Mouse (Mus musculus) cortical plate, adult 2 months (tissue): ENCODE measurements at regions not wholly inside any gene's neighbourhood (a gene's known extent, or its start where the extent isn't known, plus 50 kb on each side); places are given as distances from the start of the nearest gene placed in this dataset.
"Not testable (repeated sequence)": the region's sequence is repeated elsewhere in the genome, so short reads cannot be mapped to it uniquely, and the experiment has no call there.

Experiments used
- H3K27ac ChIP-seq: fragments of 200-500 bp; 2 replicates; pipeline ENCODE4 v1.5.1; 2012; ENCODE audit warnings: low read length, control low read depth, inconsistent platforms; ENCODE audit not compliant: insufficient read depth
- H3K4me1 ChIP-seq: fragments of 200-500 bp; 2 replicates; pipeline ENCODE4 v1.6.1; 2011; ENCODE audit warnings: low read length; ENCODE audit not compliant: control insufficient read depth, insufficient read depth
- H3K4me3 ChIP-seq: fragments of 200-500 bp; 2 replicates; pipeline ENCODE4 v1.5.1; 2011; ENCODE audit warnings: mild to moderate bottlenecking, low read length, control low read depth; ENCODE audit not compliant: insufficient read depth
- CTCF ChIP-seq: fragments of 200-500 bp; IDR thresholded peaks from 2 replicates; pipeline ENCODE4 v1.5.1; 2011; ENCODE audit warnings: mild to moderate bottlenecking, control low read depth, low read length; ENCODE audit not compliant: insufficient read depth; ENCODE audit errors: extremely low read depth
- POLR2A ChIP-seq: fragments of 200-500 bp; IDR thresholded peaks from 2 replicates; pipeline ENCODE4 v1.6.1; 2011; ENCODE audit warnings: mild to moderate bottlenecking, low read length, control low read depth; ENCODE audit not compliant: insufficient read depth; ENCODE audit errors: extremely low read depth

DNA sequence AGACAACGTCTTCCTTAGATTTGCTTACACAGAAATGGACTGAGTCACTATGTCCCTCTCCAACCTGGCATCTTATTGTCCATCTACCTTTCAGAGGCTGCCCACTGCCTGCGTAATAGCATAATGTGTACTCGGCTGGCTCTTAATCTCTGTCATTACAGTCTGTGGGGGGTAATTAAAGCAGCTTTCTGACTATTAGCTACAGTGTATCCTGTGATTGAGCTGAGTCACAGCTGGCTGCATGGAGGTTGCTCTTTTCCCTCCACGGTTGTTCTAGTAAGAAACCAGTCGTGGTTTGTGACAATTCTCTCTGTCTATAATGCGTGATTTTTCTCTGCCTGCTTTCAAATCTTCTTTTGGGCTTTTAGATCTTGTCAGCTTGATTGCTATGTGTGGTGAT, 116.9 kb upstream of the Tacr1 start:
- Histone ChIP-seq H3K4me3 (no peak overlapping the region), H3K4me1 (no peaks in the 10 kb centered on the region), H3K27ac (no peak overlapping the region)
- TF ChIP-seq POLR2A (no peak), CTCF (no peak)

DNA sequence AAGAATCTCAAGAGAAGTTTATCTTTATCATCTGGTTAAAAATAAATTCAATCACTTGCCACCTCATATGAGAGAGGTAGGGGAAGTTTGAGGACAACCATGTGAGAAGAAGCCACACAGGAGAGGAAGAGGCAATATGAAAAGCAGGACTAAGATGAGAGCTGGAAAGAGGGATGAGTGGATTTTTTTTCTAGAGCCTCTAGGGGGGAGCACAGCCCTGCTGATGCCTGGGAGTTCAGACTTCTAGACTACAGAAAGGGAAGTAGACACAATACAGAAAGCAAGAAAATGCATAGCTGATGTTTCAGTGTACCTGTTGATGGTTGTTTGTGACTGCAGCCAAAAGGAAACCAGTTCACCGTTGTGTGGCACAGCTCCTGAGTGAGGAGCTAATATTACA, 108.6 kb upstream of the Tacr1 start:
- TF ChIP-seq CTCF (peak; percentile 25; the same call in 1 of the 2 replicates), POLR2A (no peak)

DNA sequence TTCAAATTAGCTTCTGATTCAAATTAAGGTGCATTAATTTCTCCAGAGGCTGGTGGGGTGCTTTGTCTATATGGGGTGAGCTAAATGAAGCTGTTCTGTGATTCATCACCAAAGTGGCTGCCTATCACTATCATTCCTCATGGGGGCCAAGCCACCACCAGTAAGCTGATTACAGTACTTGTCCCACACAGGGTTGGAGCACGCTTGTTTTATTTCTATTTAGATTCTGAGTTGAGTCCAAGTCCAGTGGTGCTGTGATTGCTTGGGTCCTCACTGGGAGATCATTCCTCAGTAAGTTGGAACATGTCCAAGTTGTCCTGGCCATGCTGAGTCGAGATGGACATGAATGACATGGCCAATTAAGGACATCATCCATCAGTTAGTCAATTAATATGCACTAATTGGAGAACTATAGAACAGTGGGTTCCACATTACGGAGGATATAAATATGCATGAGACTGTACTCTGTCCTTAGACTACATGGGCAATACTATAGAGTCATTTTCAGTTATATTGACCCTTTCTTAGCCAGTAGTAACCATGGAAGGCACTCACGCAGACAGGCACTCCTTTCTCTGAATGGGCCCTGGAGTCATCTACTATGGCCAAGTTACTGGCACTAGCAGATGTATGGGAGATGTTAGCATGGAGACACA, 105.3 kb upstream of the Tacr1 start:
- Histone ChIP-seq H3K4me1 (no peaks in the 10 kb centered on the region), H3K4me3 (no peak overlapping the region), H3K27ac (no peak overlapping the region)
- TF ChIP-seq CTCF (no peak), POLR2A (no peak)

More for the DNA sequence above, 108.6 kb upstream of the Tacr1 start:
- no peak overlapping the region for H3K4me3 ChIP-seq
- H3K27ac ChIP-seq: no peak overlapping the region
- H3K4me1 ChIP-seq: no peaks in the 10 kb centered on the region

DNA sequence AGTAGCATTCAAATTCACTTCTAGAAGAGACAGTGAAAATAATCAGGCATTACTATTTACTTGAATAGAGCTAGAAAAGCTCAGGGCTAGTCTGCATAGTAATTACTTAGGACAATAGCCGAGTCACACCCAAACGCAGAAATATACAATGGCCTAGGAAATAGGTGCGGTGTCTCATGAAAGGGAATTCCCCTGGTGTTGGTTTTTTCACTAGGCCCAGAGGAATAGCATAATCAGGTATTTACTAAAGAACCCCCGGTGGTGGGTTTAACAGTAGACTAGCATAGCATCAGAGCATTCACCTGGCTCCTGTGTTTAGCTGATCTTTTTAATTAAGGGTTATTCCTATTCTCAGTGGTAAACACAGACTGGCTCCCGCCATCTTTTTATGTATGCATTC, 99.9 kb upstream of the Tacr1 start:
- H3K4me3 ChIP-seq, H3K4me1 ChIP-seq, H3K27ac ChIP-seq: not testable (repeated sequence)

DNA sequence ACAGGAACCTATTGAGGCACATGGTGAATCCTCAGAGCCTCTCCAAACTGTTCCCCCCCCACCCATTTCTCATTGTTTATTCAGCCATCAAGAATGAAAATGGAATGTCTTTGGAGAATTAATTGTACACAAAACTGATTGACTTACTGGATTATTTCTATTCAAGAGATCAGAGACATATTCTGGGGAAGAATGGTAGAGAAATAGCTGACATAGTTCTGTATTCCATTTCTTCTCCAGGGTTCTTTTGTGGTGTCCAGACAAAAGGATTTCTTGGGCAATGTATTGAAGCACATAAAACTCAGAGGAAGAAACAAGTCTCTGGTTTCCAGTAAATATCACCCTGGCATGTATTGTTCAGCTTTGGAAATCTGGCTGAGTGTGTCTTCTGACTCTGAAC, 88.4 kb upstream of the Tacr1 start:
- H3K4me1 ChIP-seq: no peaks in the 10 kb centered on the region
- no peak overlapping the region for H3K27ac ChIP-seq
- TF ChIP-seq CTCF (no peak), POLR2A (no peak)
- no peak overlapping the region for H3K4me3 ChIP-seq
